In genomic region chr15:25440991-25441867, GRCm38 (mm10) we compare ENCODE assay signal across 8 mouse cellular contexts. TPM values are rescaled to one million over a fixed set of nuclear protein-coding genes. Genes with fewer than 3 reads are reported as not detected.
DNase-seq lines count a peak whose midpoint lies in the region; ATAC-seq and TF ChIP-seq lines count a peak whose summit lies in the region.

No protein-coding gene starts in this region.

- DNase-seq in cerebellum, adult 11 months: peak; percentile 47
- DNase-seq in c-Kit-positive CD71-positive TER-119-positive erythroid progenitor cells, embryonic 14.5 days (ENCODE audit: low spot score): peak; percentile 61
- DNase-seq in forebrain, postnatal 0 days: peak; percentile 84
- peak; percentile 85 for DNase-seq in hindbrain, embryonic 11.5 days (ENCODE audit: low spot score)
- peak; percentile 43 to 66 for DNase-seq in layer of hippocampus, postnatal 14 days (ENCODE audit: low spot score in 2 of 2)
- peak; percentile 60 for DNase-seq in right cerebral cortex, postnatal 14 days

- ATAC-seq in cerebellum, adult (ENCODE audit: insufficient number of reproducible peaks, low FRiP score, low TSS enrichment): no peak
- ATAC-seq in forebrain, postnatal 0 days: 0 out of 2 replicates have a peak, but pooled peaks have one; percentile 28
- ATAC-seq in hindbrain, embryonic 11.5 days (ENCODE audit: low FRiP score): no peak

- no peaks in the 10 kb centered on the region for H3K9me3 ChIP-seq in forebrain, postnatal 0 days (ENCODE audit: low read length)
- H3K9me3 ChIP-seq in hindbrain, embryonic 11.5 days (ENCODE audit: control insufficient read depth, low read length): no peaks in the 10 kb centered on the region

- H3K4me3 ChIP-seq in forebrain, postnatal 0 days (ENCODE audit: low read depth, low read length): no peak overlapping the region
- no peak overlapping the region for H3K4me3 ChIP-seq in hindbrain, embryonic 11.5 days (ENCODE audit: low read depth, low read length)
- peak overlapping the region; percentile 10; the same call in 1 of the 2 replicates for H3K4me3 ChIP-seq in macrophage (ENCODE audit: inconsistent target)

- 25% methylated on average over 24 of the region's 24 CpGs for WGBS in forebrain, postnatal 0 days
- 23% methylated on average over 24 of the region's 24 CpGs for WGBS in hindbrain, embryonic 11.5 days
- 18% methylated on average over 24 of the region's 24 CpGs for WGBS in macrophage (ENCODE audit: missing documents)

- no peaks in the 10 kb centered on the region for H3K79me2 ChIP-seq in macrophage (ENCODE audit: inconsistent target)

- no peaks in the 10 kb centered on the region for H3K4me1 ChIP-seq in forebrain, postnatal 0 days (ENCODE audit: insufficient read depth)
- H3K4me1 ChIP-seq in hindbrain, embryonic 11.5 days (replicated peaks; ENCODE audit: control insufficient read depth, insufficient read depth, low read length): no peaks in the 10 kb centered on the region; the same call in 1 of the 2 replicates

- no peak overlapping the region; the same call in 1 of the 2 replicates for H3K4me2 ChIP-seq in forebrain, postnatal 0 days (ENCODE audit: low read depth)
- H3K4me2 ChIP-seq in hindbrain, embryonic 11.5 days (replicated peaks; ENCODE audit: low read depth, low read length): no peak overlapping the region; the same call in 1 of the 2 replicates

- H3K27me3 ChIP-seq in forebrain, postnatal 0 days (ENCODE audit: insufficient read depth, low read length): peaks cover 8% of the 10 kb centered on the region; the same call in 1 of the 2 replicates
- no peaks in the 10 kb centered on the region for H3K27me3 ChIP-seq in hindbrain, embryonic 11.5 days (ENCODE audit: control insufficient read depth, insufficient read depth, low read length)

- peak; percentile 66 for TF ChIP-seq CTCF in forebrain, postnatal 0 days (IDR thresholded peaks at IDR 0.05; ENCODE audit: low read depth)

- H3K27ac ChIP-seq in forebrain, postnatal 0 days (ENCODE audit: low read depth, low read length): no peak overlapping the region
- H3K27ac ChIP-seq in hindbrain, embryonic 11.5 days (ENCODE audit: low read depth, low read length): no peak overlapping the region
- H3K27ac ChIP-seq in macrophage: no peak overlapping the region

- no peak overlapping the region for H3K9ac ChIP-seq in forebrain, postnatal 0 days
- H3K9ac ChIP-seq in hindbrain, embryonic 11.5 days (ENCODE audit: low read depth, low read length): no peak overlapping the region

- H3K36me3 ChIP-seq in forebrain, postnatal 0 days (ENCODE audit: insufficient read depth): no peaks in the 10 kb centered on the region
- no peaks in the 10 kb centered on the region for H3K36me3 ChIP-seq in hindbrain, embryonic 11.5 days (ENCODE audit: control insufficient read depth, insufficient read depth, low read length)
- no peaks in the 10 kb centered on the region for H3K36me3 ChIP-seq in macrophage (ENCODE audit: inconsistent target)

RNA-seq across cellular contexts. Expression of gene Basp1, which starts 27.7 kb away (rescaled TPM):
- 1,159 and 1,218 TPM in 2 replicates for total RNA-seq in forebrain, postnatal 0 days (2014; rRNA removed)
- 485 and 513 TPM in 2 replicates for polyA plus RNA-seq in forebrain, postnatal 0 days (2015; fragmentation: Nextera tagmentation; extraction: Ambion mirVana)
- 130 and 214 TPM in 2 replicates for polyA plus RNA-seq in hindbrain, embryonic 11.5 days (2014; fragmentation: Nextera tagmentation; extraction: Ambion mirVana)
- total RNA-seq in layer of hippocampus, postnatal 14 days (2021): 1,000 to 10,000 TPM in 1 of 2 experiments, 100 to 1,000 TPM in 1; 941 to 1,006 TPM
- total RNA-seq in macrophage (2018; cell fraction: chromatin; rRNA removed): 10 to 100 TPM in 25 of 26 experiments, 1 to 10 TPM in 1; 7.7 to 59.8 (median 16.6) TPM
- 100 to 1,000 TPM; 109 to 219 (median 156) TPM for total RNA-seq in macrophage (2018; cell fraction: cytosol; rRNA removed)
- total RNA-seq in macrophage (2018; cell fraction: nucleus; rRNA removed): 10 to 100 TPM; 33.9 to 97.4 (median 63.7) TPM
- polyA plus RNA-seq in macrophage (2018): 124 to 230 TPM (median 218 TPM) in 3 replicates
